Mouse (Mus musculus): ENCODE data around the gene Gm17359.

DNA sequence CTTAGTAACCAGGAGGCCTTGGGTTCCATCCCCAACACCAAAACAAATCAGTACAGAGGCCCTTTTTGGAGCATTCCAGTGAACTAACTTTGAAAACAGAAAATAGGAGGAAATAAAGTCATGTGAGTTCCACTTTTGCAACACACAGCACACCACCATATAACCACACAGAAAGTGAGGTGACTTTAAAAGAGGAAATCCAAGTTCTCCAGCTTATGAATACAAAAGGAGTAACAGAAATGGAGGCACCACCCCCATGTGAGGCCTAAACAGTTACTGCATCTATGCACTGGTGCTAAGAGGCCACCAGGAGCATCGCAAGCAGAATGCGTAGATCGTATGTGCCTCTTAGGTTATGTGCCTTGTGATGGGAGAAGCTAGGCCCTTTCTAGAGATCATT lies 101.8 kb downstream of the Gm17359 start:
- TF ChIP-seq MAFK (IDR thresholded peaks at IDR 0.05; ENCODE audit: insufficient read depth, low read depth, low read length) (no peak), ZC3H11A (IDR thresholded peaks at IDR 0.05; ENCODE audit: borderline replicate concordance, low read depth, low read length) (no peak), HCFC1 (IDR thresholded peaks at IDR 0.05; ENCODE audit: borderline replicate concordance, insufficient read depth, low read length) (no peak)
